Mouse (Mus musculus): Measurements from ENCODE around the gene Prrt4. TPM values are rescaled to one million over a fixed set of nuclear protein-coding genes. Genes with fewer than 3 reads are reported as not detected.
"Not testable (repeated sequence)": the region's sequence is repeated elsewhere in the genome, so short reads cannot be mapped to it uniquely, and the experiment has no call there.

Gene Prrt4
- polyA plus RNA-seq (2014; fragmentation: Nextera tagmentation; extraction: Ambion mirVana) = 1.7 TPM in 2 replicates

GRCm38 (mm10) chr6:29178888-29179658 lies at the start of gene Prrt4:
TSS of gene Prrt4 (minus strand) at chr6:29179584.
- Histone ChIP-seq H3K27ac (replicated peaks in 1 of 2; ENCODE audit: control insufficient read depth in 1 of 2, insufficient read depth in 1 of 2, low read depth in 2 of 2, low read length in 2 of 2) (no peak within 1 kb of the TSS), H3K4me3 (ENCODE audit: control insufficient read depth in 1 of 2, insufficient read depth in 1 of 2, low read depth in 1 of 2, low read length in 2 of 2) (peak within 1 kb of the TSS; percentile 52 to 53)

GRCm38 (mm10) chr6:29217717-29218116 lies 38.3 kb upstream of the Prrt4 start:
- not testable (repeated sequence) for H3K36me3 ChIP-seq (ENCODE audit: control insufficient read depth, insufficient read depth, low read length); ATAC-seq (ENCODE audit: insufficient number of reproducible peaks, insufficient read depth, low FRiP score, low read depth); H3K4me3 ChIP-seq (ENCODE audit: control insufficient read depth in 1 of 2, insufficient read depth in 1 of 2, low read depth in 1 of 2, low read length in 2 of 2); H3K9ac ChIP-seq (ENCODE audit: low read length); H3K27me3 ChIP-seq (ENCODE audit: control insufficient read depth, insufficient read depth, low read length); H3K27ac ChIP-seq (replicated peaks in 1 of 2; ENCODE audit: control insufficient read depth in 1 of 2, insufficient read depth in 1 of 2, low read depth in 2 of 2, low read length in 2 of 2); H3K4me2 ChIP-seq (ENCODE audit: low read length); H3K9me3 ChIP-seq (ENCODE audit: control insufficient read depth, low read length)
- WGBS = 82% methylated on average over 3 of the region's 3 CpGs
- peaks cover 5 to 14% of the 10 kb centered on the region in 2 experiments; a peak in 3 of 4 replicates for H3K4me1 ChIP-seq (ENCODE audit: control insufficient read depth in 2 of 2, insufficient read depth in 2 of 2, low read length in 2 of 2)

More at GRCm38 (mm10) chr6:29178888-29179658, at the start of gene Prrt4:
- Histone ChIP-seq H3K27me3 (ENCODE audit: control insufficient read depth, insufficient read depth, low read length) (peaks cover 52% of the 10 kb centered on the region), H3K36me3 (ENCODE audit: control insufficient read depth, insufficient read depth, low read length) (no peaks in the 10 kb centered on the region), H3K9me3 (ENCODE audit: control insufficient read depth, low read length) (no peaks in the 10 kb centered on the region), H3K4me2 (ENCODE audit: low read length) (peak within 1 kb of the TSS; percentile 89), H3K4me1 (ENCODE audit: control insufficient read depth in 2 of 2, insufficient read depth in 2 of 2, low read length in 2 of 2) (no peaks in the 10 kb centered on the region), H3K9ac (ENCODE audit: low read length) (peak within 1 kb of the TSS; percentile 64)
- ATAC-seq (ENCODE audit: insufficient number of reproducible peaks, insufficient read depth, low FRiP score, low read depth) = peak; percentile 13
- under 1% methylated on average over 74 of the region's 79 CpGs for WGBS

- WGBS = under 1% methylated on average over 53 of the region's 56 CpGs
- Histone ChIP-seq H3K27ac (replicated peaks in 1 of 2; ENCODE audit: control insufficient read depth in 1 of 2, insufficient read depth in 1 of 2, low read depth in 2 of 2, low read length in 2 of 2) (no peak within 1 kb of the TSS), H3K27me3 (ENCODE audit: control insufficient read depth, insufficient read depth, low read length) (peaks cover 9% of the 10 kb centered on the region), H3K4me1 (ENCODE audit: control insufficient read depth in 2 of 2, insufficient read depth in 2 of 2, low read length in 2 of 2) (peaks cover 12 to 26% of the 10 kb centered on the region in 2 experiments; a peak in 3 of 4 replicates), H3K9ac (ENCODE audit: low read length) (peak within 1 kb of the TSS; percentile 60), H3K4me2 (ENCODE audit: low read length) (peak within 1 kb of the TSS; percentile 72), H3K4me3 (ENCODE audit: control insufficient read depth in 1 of 2, insufficient read depth in 1 of 2, low read depth in 1 of 2, low read length in 2 of 2) (peak within 1 kb of the TSS; percentile 64 to 66), H3K9me3 (ENCODE audit: control insufficient read depth, low read length) (no peaks in the 10 kb centered on the region), H3K36me3 (ENCODE audit: control insufficient read depth, insufficient read depth, low read length) (no peaks in the 10 kb centered on the region)
- peak; percentile 79 for ATAC-seq (ENCODE audit: insufficient number of reproducible peaks, insufficient read depth, low FRiP score, low read depth)
Measured at GRCm38 (mm10) chr6:29215881-29216501, 36.6 kb upstream of the Prrt4 start, which contains the start of gene Impdh1. TSS of gene Impdh1 (minus strand) at chr6:29216364.

- no peaks in the 10 kb centered on the region for H3K9me3 ChIP-seq (ENCODE audit: control insufficient read depth, low read length)
- no peak overlapping the region for H3K27ac ChIP-seq (replicated peaks in 1 of 2; ENCODE audit: control insufficient read depth in 1 of 2, insufficient read depth in 1 of 2, low read depth in 2 of 2, low read length in 2 of 2)
- H3K4me1 ChIP-seq (ENCODE audit: control insufficient read depth in 2 of 2, insufficient read depth in 2 of 2, low read length in 2 of 2) = peaks cover 12 to 27% of the 10 kb centered on the region in 2 experiments; a peak in 3 of 4 replicates
- peak overlapping the region; percentile 60 for H3K9ac ChIP-seq (ENCODE audit: low read length)
- H3K36me3 ChIP-seq (ENCODE audit: control insufficient read depth, insufficient read depth, low read length) = no peaks in the 10 kb centered on the region
- 27% methylated on average over 9 of the region's 9 CpGs for WGBS
- H3K27me3 ChIP-seq (ENCODE audit: control insufficient read depth, insufficient read depth, low read length) = peaks cover 9% of the 10 kb centered on the region
- H3K4me2 ChIP-seq (ENCODE audit: low read length) = peak overlapping the region; percentile 72
- no peak for ATAC-seq (ENCODE audit: insufficient number of reproducible peaks, insufficient read depth, low FRiP score, low read depth)
- peak overlapping the region; percentile 64 to 66 for H3K4me3 ChIP-seq (ENCODE audit: control insufficient read depth in 1 of 2, insufficient read depth in 1 of 2, low read depth in 1 of 2, low read length in 2 of 2)
Measured at GRCm38 (mm10) chr6:29215181-29215580, 35.8 kb upstream of the Prrt4 start.

- 57% methylated on average over 5 of the region's 5 CpGs for WGBS
- Histone ChIP-seq H3K4me3 (ENCODE audit: control insufficient read depth in 1 of 2, insufficient read depth in 1 of 2, low read depth in 1 of 2, low read length in 2 of 2) (no peak overlapping the region), H3K9ac (ENCODE audit: low read length) (no peak overlapping the region), H3K27me3 (ENCODE audit: control insufficient read depth, insufficient read depth, low read length) (peaks cover 9% of the 10 kb centered on the region), H3K4me1 (ENCODE audit: control insufficient read depth in 2 of 2, insufficient read depth in 2 of 2, low read length in 2 of 2) (peaks cover 12 to 27% of the 10 kb centered on the region in 2 experiments; a peak in 3 of 4 replicates), H3K27ac (replicated peaks in 1 of 2; ENCODE audit: control insufficient read depth in 1 of 2, insufficient read depth in 1 of 2, low read depth in 2 of 2, low read length in 2 of 2) (no peak overlapping the region), H3K4me2 (ENCODE audit: low read length) (peak overlapping the region; percentile 72), H3K9me3 (ENCODE audit: control insufficient read depth, low read length) (no peaks in the 10 kb centered on the region), H3K36me3 (ENCODE audit: control insufficient read depth, insufficient read depth, low read length) (no peaks in the 10 kb centered on the region)
- no peak for ATAC-seq (ENCODE audit: insufficient number of reproducible peaks, insufficient read depth, low FRiP score, low read depth)
Measured at GRCm38 (mm10) chr6:29214776-29215175, 35.4 kb upstream of the Prrt4 start.

- 32% methylated on average over 1 of the region's 1 CpGs for WGBS
- Histone ChIP-seq H3K4me1 (ENCODE audit: control insufficient read depth in 2 of 2, insufficient read depth in 2 of 2, low read length in 2 of 2) (peaks cover 12 to 27% of the 10 kb centered on the region in 2 experiments; a peak in 3 of 4 replicates), H3K36me3 (ENCODE audit: control insufficient read depth, insufficient read depth, low read length) (no peaks in the 10 kb centered on the region), H3K9ac (ENCODE audit: low read length) (no peak overlapping the region), H3K9me3 (ENCODE audit: control insufficient read depth, low read length) (no peaks in the 10 kb centered on the region), H3K27me3 (ENCODE audit: control insufficient read depth, insufficient read depth, low read length) (peaks cover 9% of the 10 kb centered on the region), H3K4me3 (ENCODE audit: control insufficient read depth in 1 of 2, insufficient read depth in 1 of 2, low read depth in 1 of 2, low read length in 2 of 2) (no peak overlapping the region), H3K27ac (replicated peaks in 1 of 2; ENCODE audit: control insufficient read depth in 1 of 2, insufficient read depth in 1 of 2, low read depth in 2 of 2, low read length in 2 of 2) (no peak overlapping the region), H3K4me2 (ENCODE audit: low read length) (0 out of 2 replicates have a peak overlapping the region, but pooled peaks have one; percentile 72)
- no peak for ATAC-seq (ENCODE audit: insufficient number of reproducible peaks, insufficient read depth, low FRiP score, low read depth)
Measured at GRCm38 (mm10) chr6:29214245-29214644, 34.9 kb upstream of the Prrt4 start.

- no peak for ATAC-seq (ENCODE audit: insufficient number of reproducible peaks, insufficient read depth, low FRiP score, low read depth)
- Histone ChIP-seq H3K9ac (ENCODE audit: low read length) (no peak overlapping the region), H3K9me3 (ENCODE audit: control insufficient read depth, low read length) (no peaks in the 10 kb centered on the region), H3K4me3 (ENCODE audit: control insufficient read depth in 1 of 2, insufficient read depth in 1 of 2, low read depth in 1 of 2, low read length in 2 of 2) (no peak overlapping the region), H3K27ac (replicated peaks in 1 of 2; ENCODE audit: control insufficient read depth in 1 of 2, insufficient read depth in 1 of 2, low read depth in 2 of 2, low read length in 2 of 2) (no peak overlapping the region), H3K36me3 (ENCODE audit: control insufficient read depth, insufficient read depth, low read length) (no peaks in the 10 kb centered on the region), H3K4me1 (ENCODE audit: control insufficient read depth in 2 of 2, insufficient read depth in 2 of 2, low read length in 2 of 2) (peaks cover 12 to 27% of the 10 kb centered on the region in 2 experiments; a peak in 3 of 4 replicates), H3K27me3 (ENCODE audit: control insufficient read depth, insufficient read depth, low read length) (peaks cover 9% of the 10 kb centered on the region), H3K4me2 (ENCODE audit: low read length) (no peak overlapping the region)
- 48% methylated on average over 5 of the region's 5 CpGs for WGBS
Measured at GRCm38 (mm10) chr6:29213436-29213835, 34.1 kb upstream of the Prrt4 start.
